ENCODE assay signal across 11 mouse cellular contexts in the genomic region with DNA sequence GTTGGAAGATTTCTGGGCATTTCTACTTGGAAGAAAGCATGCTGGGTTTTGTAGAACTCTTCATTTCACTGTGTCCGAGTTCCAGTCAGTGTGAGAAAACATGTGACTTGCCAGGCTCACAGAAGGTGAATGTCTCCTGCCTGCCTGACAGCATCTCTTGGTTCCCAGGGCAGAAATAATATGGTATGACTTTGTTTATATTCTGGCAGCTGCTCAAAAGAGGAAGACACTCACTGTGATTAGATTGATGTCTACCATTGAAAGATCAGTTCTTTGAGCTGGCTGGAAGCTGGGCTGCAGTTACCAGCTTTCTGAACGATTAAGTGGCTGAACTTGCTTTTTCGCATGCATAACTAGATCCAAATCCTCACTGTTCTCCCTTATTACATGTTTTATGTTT.
DNase-seq lines count a peak whose midpoint lies in the region; ATAC-seq and TF ChIP-seq lines count a peak whose summit lies in the region.
"Had no signal": no experiment of that assay in that cellular context is flagged by ENCODE, and none has a peak within 500 bp of the region (broad histone marks: within the 10 kb centered on the region; RNA-seq: fewer than 3 reads in every experiment).

No protein-coding gene starts in this region.

- no peak overlapping the region for H3K9ac ChIP-seq in lung, embryonic 16.5 days (ENCODE audit: low read length)
- H3K9ac ChIP-seq in lung, postnatal 0 days (replicated peaks; ENCODE audit: low read depth) = no peak overlapping the region
- H3K9ac ChIP-seq: liver, postnatal 0 days had no signal

- no peak overlapping the region for H3K4me3 ChIP-seq in lung, embryonic 16.5 days (ENCODE audit: low read length)
- no peak overlapping the region for H3K4me3 ChIP-seq in lung, postnatal 0 days (ENCODE audit: low read depth, low read length)
- no peak overlapping the region for H3K4me3 ChIP-seq in limb, embryonic 10.5 days
- H3K4me3 ChIP-seq: heart, embryonic 10.5 days had no signal

- ATAC-seq in lung, embryonic 16.5 days (ENCODE audit: low read depth) = 0 out of 2 replicates have a peak, but pooled peaks have one; percentile 15
- no peak for ATAC-seq in lung, postnatal 0 days
- ATAC-seq: liver, postnatal 0 days had no signal

- no peaks in the 10 kb centered on the region for H3K9me3 ChIP-seq in lung, embryonic 16.5 days (ENCODE audit: control insufficient read depth, low read length)
- H3K9me3 ChIP-seq in lung, postnatal 0 days (ENCODE audit: low read length) = no peaks in the 10 kb centered on the region
- H3K9me3 ChIP-seq in limb, embryonic 10.5 days (replicated peaks) = no peaks in the 10 kb centered on the region
- H3K9me3 ChIP-seq: heart, embryonic 10.5 days had no signal

- WGBS in lung, embryonic 16.5 days = 38% methylated on average over 3 of the region's 3 CpGs
- 46% methylated on average over 3 of the region's 3 CpGs for WGBS in lung, postnatal 0 days
- WGBS in limb, embryonic 10.5 days = 80% methylated on average over 3 of the region's 3 CpGs

- H3K36me3 ChIP-seq in lung, embryonic 16.5 days (ENCODE audit: control insufficient read depth, insufficient read depth, low read length) = no peaks in the 10 kb centered on the region
- H3K36me3 ChIP-seq in lung, postnatal 0 days (ENCODE audit: insufficient read depth, low read length) = no peaks in the 10 kb centered on the region
- no peaks in the 10 kb centered on the region for H3K36me3 ChIP-seq in limb, embryonic 10.5 days
- H3K36me3 ChIP-seq: heart, embryonic 10.5 days had no signal

- DNase-seq in cerebellum, postnatal 10 days = peak; percentile 34 to 50
- DNase-seq in cerebellum, adult 9-10 months = no peak
- no peak for DNase-seq in lung, postnatal 0 days (ENCODE audit: low spot score)
- DNase-seq in limb, embryonic 10.5 days (ENCODE audit: low spot score) = no peak
- peak; percentile 46 for DNase-seq in retina, postnatal 1 day
- no peak for DNase-seq in heart, postnatal 10 days
- no peak for DNase-seq in thymus, postnatal 10 days (ENCODE audit: low spot score in 2 of 2)
- DNase-seq: right cerebral cortex, postnatal 25 days had no signal

- TF ChIP-seq EP300 in lung, postnatal 0 days (IDR thresholded peaks at IDR 0.05) = no peak

- H3K4me1 ChIP-seq in lung, embryonic 16.5 days (replicated peaks; ENCODE audit: control insufficient read depth, insufficient read depth, low read length) = peaks cover 8% of the 10 kb centered on the region; the same call in 1 of the 2 replicates
- no peaks in the 10 kb centered on the region for H3K4me1 ChIP-seq in lung, postnatal 0 days (ENCODE audit: insufficient read depth, low read depth, low read length)
- peaks cover 13% of the 10 kb centered on the region; the same call in 1 of the 2 replicates for H3K4me1 ChIP-seq in limb, embryonic 10.5 days
- H3K4me1 ChIP-seq: heart, embryonic 10.5 days had no signal

- no peak overlapping the region for H3K4me2 ChIP-seq in lung, embryonic 16.5 days (ENCODE audit: low read depth, low read length)
- H3K4me2 ChIP-seq in lung, postnatal 0 days (replicated peaks; ENCODE audit: low read depth, low read length) = no peak overlapping the region

- intact Hi-C loops in heart, postnatal 10 days (cut with DNase I) = no loop called here

- no peak overlapping the region for H3K27ac ChIP-seq in lung, embryonic 16.5 days (ENCODE audit: low read length)
- H3K27ac ChIP-seq in lung, postnatal 0 days (ENCODE audit: low read length) = no peak overlapping the region
- H3K27ac ChIP-seq in limb, embryonic 10.5 days = peak overlapping the region; percentile 50; the same call in 1 of the 2 replicates
- H3K27ac ChIP-seq: heart, embryonic 10.5 days had no signal

- no peak for TF ChIP-seq CTCF in lung, postnatal 0 days (IDR thresholded peaks at IDR 0.05)

- no peaks in the 10 kb centered on the region for H3K27me3 ChIP-seq in lung, embryonic 16.5 days (ENCODE audit: control insufficient read depth, insufficient read depth, low read depth, low read length)
- H3K27me3 ChIP-seq in lung, postnatal 0 days (replicated peaks; ENCODE audit: insufficient read depth, low read length) = no peaks in the 10 kb centered on the region
- no peaks in the 10 kb centered on the region for H3K27me3 ChIP-seq in limb, embryonic 10.5 days (ENCODE audit: low read depth, poor library complexity, severe bottlenecking)

Comparison
In these comparisons a context has a peak if more than half of its experiments do, and no peak if none do; other contexts are left out.
1. DNase-seq: peak in cerebellum, postnatal 10 days (2 of 2) and retina, postnatal 1 day (single experiment); none in cerebellum, adult 9-10 months (single experiment), lung, postnatal 0 days (single experiment), limb, embryonic 10.5 days (single experiment), heart, postnatal 10 days (0 of 2) and thymus, postnatal 10 days (0 of 2).